ENCODE assay signal across 8 mouse cellular contexts in genomic region chr4:106866845-106867244, GRCm38 (mm10). TPM values are rescaled to one million over a fixed set of nuclear protein-coding genes. Genes with fewer than 3 reads are reported as not detected.
DNase-seq lines count a peak whose midpoint lies in the region; ATAC-seq and TF ChIP-seq lines count a peak whose summit lies in the region.

No protein-coding gene starts in this region.

- H3K4me3 ChIP-seq in kidney, embryonic 15.5 days (replicated peaks): no peak overlapping the region
- no peak overlapping the region for H3K4me3 ChIP-seq in heart, adult 2 months
- H3K4me3 ChIP-seq in midbrain, embryonic 11.5 days (ENCODE audit: low read depth, low read length): no peak overlapping the region

- no peak overlapping the region for H3K4me2 ChIP-seq in kidney, embryonic 15.5 days
- H3K4me2 ChIP-seq in midbrain, embryonic 11.5 days: peak overlapping the region; percentile 15

- TF ChIP-seq CTCF in heart, adult 2 months (IDR thresholded peaks at IDR 0.05): no peak

- 14% methylated on average over 7 of the region's 7 CpGs for WGBS in kidney, embryonic 15.5 days
- 41% methylated on average over 7 of the region's 7 CpGs for WGBS in heart, adult 2 months
- WGBS in midbrain, embryonic 11.5 days: 1% methylated on average over 7 of the region's 7 CpGs

- intact Hi-C loops in heart, adult 2 months (cut with DNase I): no loop called here

- no peaks in the 10 kb centered on the region for H3K79me2 ChIP-seq in heart, adult 2 months (replicated peaks; ENCODE audit: control insufficient read depth, insufficient read depth, low read length)

- no peak for TF ChIP-seq EP300 in heart, adult 2 months (IDR thresholded peaks at IDR 0.05; ENCODE audit: insufficient read depth, low read depth, low read length)

- ATAC-seq in kidney, embryonic 15.5 days (replicated peaks; ENCODE audit: low FRiP score): peak; percentile 85
- peak; percentile 94 for ATAC-seq in midbrain, embryonic 11.5 days (ENCODE audit: low FRiP score)
- ATAC-seq in megakaryocyte, adult 5-6 weeks (ENCODE audit: poor library complexity, severe bottlenecking): no peak
- no peak for ATAC-seq in monocyte, adult 5-6 weeks (replicated peaks; ENCODE audit: insufficient number of reproducible peaks, low FRiP score, low TSS enrichment, poor library complexity, severe bottlenecking)

- peaks cover 65% of the 10 kb centered on the region for H3K4me1 ChIP-seq in kidney, embryonic 15.5 days
- H3K4me1 ChIP-seq in heart, adult 2 months (ENCODE audit: control insufficient read depth, insufficient read depth, low read length): peaks cover 8% of the 10 kb centered on the region
- H3K4me1 ChIP-seq in midbrain, embryonic 11.5 days (ENCODE audit: control insufficient read depth, insufficient read depth, low read length): peaks cover 32% of the 10 kb centered on the region

- TF ChIP-seq POLR2A in heart, adult 2 months (IDR thresholded peaks at IDR 0.05; ENCODE audit: insufficient read depth, low read depth, low read length): no peak

- H3K9ac ChIP-seq in kidney, embryonic 15.5 days: no peak overlapping the region
- H3K9ac ChIP-seq in heart, adult 2 months (ENCODE audit: low read depth, low read length): no peak overlapping the region
- H3K9ac ChIP-seq in midbrain, embryonic 11.5 days (ENCODE audit: low read length): peak overlapping the region; percentile 48; the same call in 1 of the 2 replicates

- peak overlapping the region; percentile 86 for H3K27ac ChIP-seq in kidney, embryonic 15.5 days
- H3K27ac ChIP-seq in heart, adult 2 months: no peak overlapping the region
- peak overlapping the region; percentile 76 for H3K27ac ChIP-seq in midbrain, embryonic 11.5 days (ENCODE audit: low read depth, low read length)

- no peak for DNase-seq in kidney, adult 18-20 months
- DNase-seq in brain, adult 2 months (ENCODE audit: low read depth, low spot score): peak; percentile 58
- DNase-seq in heart, adult 2 months: peak; percentile 49 to 55
- peak; percentile 84 to 87 for DNase-seq in kidney, postnatal 4 days
- peak; percentile 95 for DNase-seq in midbrain, embryonic 11.5 days (ENCODE audit: low spot score, missing footprints)

- H3K36me3 ChIP-seq in kidney, embryonic 15.5 days: no peaks in the 10 kb centered on the region
- no peaks in the 10 kb centered on the region for H3K36me3 ChIP-seq in heart, adult 2 months (ENCODE audit: control insufficient read depth, insufficient read depth, low read length)
- no peaks in the 10 kb centered on the region for H3K36me3 ChIP-seq in midbrain, embryonic 11.5 days (ENCODE audit: control insufficient read depth, insufficient read depth, low read length)

- H3K27me3 ChIP-seq in kidney, embryonic 15.5 days: no peaks in the 10 kb centered on the region
- no peaks in the 10 kb centered on the region for H3K27me3 ChIP-seq in heart, adult 2 months (ENCODE audit: control insufficient read depth, insufficient read depth, low read length)
- H3K27me3 ChIP-seq in midbrain, embryonic 11.5 days (ENCODE audit: control insufficient read depth, insufficient read depth, low read length): no peaks in the 10 kb centered on the region

- H3K9me3 ChIP-seq in kidney, embryonic 15.5 days (replicated peaks): no peaks in the 10 kb centered on the region
- H3K9me3 ChIP-seq in midbrain, embryonic 11.5 days (ENCODE audit: control insufficient read depth, low read length): no peaks in the 10 kb centered on the region

RNA-seq across cellular contexts. Expression of gene Ssbp3, which starts 43.7 kb away (rescaled TPM):
- polyA plus RNA-seq in kidney, embryonic 15.5 days (2015; fragmentation: Nextera tagmentation; extraction: Ambion mirVana): 99.4 and 108 TPM in 2 replicates
- total RNA-seq in heart, adult 2 months (2021): 10 to 100 TPM; 37.3 to 39.0 TPM
- polyA plus RNA-seq in heart, adult 2 months (2012; rRNA removed): 26.1 and 26.6 TPM in 2 replicates
- 124 and 132 TPM in 2 replicates for polyA plus RNA-seq in midbrain, embryonic 11.5 days (2014; fragmentation: Nextera tagmentation; extraction: Ambion mirVana)
- total RNA-seq in megakaryocyte, adult 5-6 weeks (2015): 26.2 and 27.6 TPM in 2 replicates
- 21.6 and 23.9 TPM in 2 replicates for total RNA-seq in megakaryocyte, adult 5-6 weeks (2017)
- 14.3 to 22.7 TPM (median 19.5 TPM) in 3 replicates for total RNA-seq in monocyte, adult 5-6 weeks (2017)

Comparison
In these comparisons a context has a peak if more than half of its experiments do, and no peak if none do; other contexts are left out.
1. ATAC-seq: peak in kidney, embryonic 15.5 days (single experiment) and midbrain, embryonic 11.5 days (single experiment); none in megakaryocyte, adult 5-6 weeks (single experiment) and monocyte, adult 5-6 weeks (single experiment).